Mouse (Mus musculus): ENCODE measurements around the gene Zfp691.

Zfp691 gene

DNA sequence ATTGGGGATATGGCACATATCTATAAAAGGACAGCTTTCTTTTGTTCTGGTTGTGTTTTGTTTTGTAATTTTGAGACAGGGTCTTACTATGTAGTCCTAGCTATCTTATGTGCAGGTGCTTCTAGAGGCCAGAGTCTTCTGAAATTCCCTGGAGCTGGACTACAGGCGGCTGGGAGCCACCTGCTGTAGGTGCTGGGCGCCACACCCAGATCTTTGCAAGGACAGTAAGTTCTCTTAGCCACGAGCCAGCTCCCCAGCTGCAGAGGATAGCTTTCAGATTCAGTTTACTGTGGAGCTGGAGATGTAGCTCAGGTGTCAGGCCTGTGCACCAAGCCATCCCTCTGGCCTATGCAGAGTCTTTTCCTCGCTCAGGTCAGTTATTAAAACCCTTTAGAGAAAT is 6.9 kb downstream of the Zfp691 start:
- DNase-seq = no peak

- no peak for DNase-seq
These were observed 8.1 kb downstream of the Zfp691 start for GRCm38 (mm10) chr4:119165916-119166315.

GRCm38 (mm10) chr4:119162990-119163389 is 11.0 kb downstream of the Zfp691 start:
- DNase-seq = no peak

DNA sequence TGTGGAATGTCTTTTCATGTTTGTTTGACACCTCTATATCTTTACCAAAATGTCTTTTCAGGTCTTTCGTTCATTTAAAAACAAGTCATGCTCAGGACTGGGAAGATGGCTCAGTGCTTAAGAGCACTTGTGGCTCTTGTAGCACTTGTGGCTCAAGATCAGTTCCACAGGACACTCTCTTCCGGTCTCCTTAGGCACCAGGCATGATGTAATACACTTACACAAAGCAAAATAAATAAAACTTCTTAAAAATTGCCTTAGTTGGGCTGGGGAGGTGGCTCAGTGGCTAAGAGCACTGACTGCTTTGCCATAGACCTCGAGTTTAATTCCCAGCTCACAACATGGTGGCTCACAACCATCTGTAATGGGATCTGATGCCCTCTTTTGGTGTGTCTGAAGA is 12.6 kb downstream of the Zfp691 start:
- no peak for DNase-seq

DNA sequence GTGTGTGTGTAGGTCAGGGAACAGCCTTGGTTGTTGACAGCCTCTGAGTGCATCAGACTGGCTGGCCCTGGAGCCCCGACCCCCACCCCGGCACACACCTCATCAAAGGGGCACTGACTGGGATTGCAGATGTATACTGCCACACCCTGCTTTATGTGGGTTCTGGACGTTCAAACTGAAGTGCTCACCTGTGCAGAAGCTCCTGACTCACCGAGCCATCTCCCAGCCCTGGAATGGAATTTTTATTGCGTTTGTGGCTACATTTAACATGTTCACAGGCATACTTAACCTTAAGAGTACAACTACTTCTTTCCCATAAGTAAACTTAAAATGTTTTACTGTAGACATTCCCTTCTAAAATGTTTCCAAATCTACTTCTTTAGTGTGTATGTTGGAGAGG is 16.1 kb downstream of the Zfp691 start:
- no peak for DNase-seq

DNA sequence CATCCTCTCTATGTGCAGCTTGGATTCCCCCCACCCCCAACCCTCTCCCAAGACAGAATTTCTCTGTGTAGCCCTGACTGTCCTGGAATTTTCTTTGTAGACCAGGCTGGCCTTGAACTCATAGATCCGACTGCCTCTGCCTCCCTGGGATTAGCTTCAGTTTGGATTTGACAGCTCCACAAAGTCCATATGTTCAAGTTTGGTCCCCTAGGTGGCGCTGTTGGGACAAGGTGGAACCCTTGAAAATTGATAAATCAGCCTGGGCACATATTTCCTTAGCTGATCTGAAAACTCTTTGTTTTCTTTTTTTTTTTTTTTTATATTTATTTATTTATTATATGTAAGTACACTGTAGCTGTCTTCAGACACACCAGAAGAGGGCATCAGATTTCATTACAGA is 16.8 kb downstream of the Zfp691 start:
- peak; percentile 45 to 52 for DNase-seq

- no peak for DNase-seq
These were observed 25.3 kb downstream of the Zfp691 start for GRCm38 (mm10) chr4:119148741-119149140.

DNA sequence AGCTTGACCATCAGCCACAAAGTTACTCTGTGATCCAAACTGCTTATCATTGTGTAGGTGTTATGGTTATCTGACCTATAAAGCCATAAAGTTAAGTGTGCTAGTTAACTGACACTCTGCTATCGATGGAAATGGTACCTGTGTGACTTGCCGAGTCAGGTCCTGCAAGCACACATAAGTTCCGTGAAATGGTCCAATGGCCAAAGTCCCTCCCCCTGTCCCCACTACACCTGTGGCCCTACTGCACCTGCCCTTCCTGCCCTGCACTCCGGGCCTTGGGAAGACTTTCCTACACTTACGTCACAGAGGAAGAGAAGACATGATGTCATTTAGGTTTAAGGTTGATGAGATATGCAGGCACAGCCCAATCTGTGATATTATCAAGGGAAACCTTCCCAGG is 26.6 kb downstream of the Zfp691 start:
- DNase-seq = no peak

DNA sequence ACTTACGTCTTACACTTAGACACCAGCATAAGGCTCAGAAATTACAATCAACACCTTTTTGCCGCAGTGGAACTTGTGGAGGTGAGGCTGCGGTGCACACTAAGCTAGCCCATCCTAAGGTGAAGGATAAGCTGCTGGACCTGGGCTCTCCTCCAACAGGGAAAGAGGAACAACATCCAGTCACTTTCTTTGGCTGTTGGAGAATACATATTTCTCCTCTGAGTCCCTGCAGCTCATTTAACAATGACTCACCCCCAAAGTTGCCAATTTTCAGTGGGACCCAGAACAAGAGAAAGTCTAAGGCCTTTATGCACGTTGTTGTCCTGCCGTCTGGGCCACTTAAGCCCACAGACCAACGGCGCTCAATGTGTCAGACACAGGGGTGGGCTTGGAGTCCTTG is 27.2 kb downstream of the Zfp691 start:
- DNase-seq = no peak

DNA sequence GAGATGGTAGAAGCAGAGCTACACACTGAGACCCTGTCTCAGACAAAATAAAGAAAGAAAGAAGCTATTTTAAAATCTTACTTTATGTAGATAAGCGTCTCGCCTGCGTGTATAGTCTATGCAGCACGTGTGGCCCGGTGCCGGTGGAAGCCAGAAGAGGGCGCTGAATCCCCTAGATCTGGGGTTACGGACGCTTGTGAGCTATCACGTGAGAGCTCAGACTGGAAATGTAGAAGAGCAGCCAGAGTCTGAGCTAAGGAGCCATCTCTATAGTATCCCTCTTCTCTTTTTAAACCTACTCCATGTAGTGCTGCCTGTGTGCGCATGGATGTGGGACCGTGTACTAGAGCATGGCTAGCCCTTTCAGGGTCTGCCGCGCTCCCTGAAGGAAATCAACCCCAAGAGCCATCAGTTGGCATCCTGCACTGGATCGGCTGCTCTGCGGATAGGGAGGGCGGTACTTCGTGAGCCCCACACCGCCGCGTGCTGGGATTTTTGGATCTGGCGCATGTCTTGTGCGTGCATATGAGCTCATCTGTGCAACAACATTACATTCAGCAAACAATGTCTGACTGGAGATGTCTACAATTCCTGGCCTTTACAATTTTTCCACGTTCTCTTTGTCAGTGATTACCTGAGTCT is 31.6 kb downstream of the Zfp691 start:
- DNase-seq = peak; percentile 43 to 52

GRCm38 (mm10) chr4:119141191-119141590 is 32.8 kb downstream of the Zfp691 start:
- DNase-seq = no peak

DNA sequence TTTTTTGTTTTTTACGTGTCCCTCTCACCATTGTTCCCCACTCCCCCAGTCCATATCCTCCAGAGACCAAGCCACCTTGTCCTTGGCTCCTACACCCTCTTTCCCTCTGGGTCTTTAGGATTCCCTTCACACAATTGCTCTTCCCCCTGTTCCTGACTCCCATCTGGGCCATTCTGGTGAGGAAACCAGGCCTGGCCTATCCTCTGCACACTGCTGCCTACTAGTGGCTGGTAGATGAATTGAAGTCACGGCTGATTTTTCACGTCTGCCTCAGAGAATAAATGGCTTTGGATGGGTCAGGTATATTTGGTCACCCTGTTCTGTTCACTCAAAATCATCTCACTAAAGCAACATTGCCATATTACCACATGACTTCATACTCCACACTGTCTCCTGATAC is 33.9 kb downstream of the Zfp691 start:
- DNase-seq = peak in 1 of 2 experiments; percentile 27

GRCm38 (mm10) chr4:119138776-119139175 is 35.2 kb downstream of the Zfp691 start:
- no peak for DNase-seq

DNA sequence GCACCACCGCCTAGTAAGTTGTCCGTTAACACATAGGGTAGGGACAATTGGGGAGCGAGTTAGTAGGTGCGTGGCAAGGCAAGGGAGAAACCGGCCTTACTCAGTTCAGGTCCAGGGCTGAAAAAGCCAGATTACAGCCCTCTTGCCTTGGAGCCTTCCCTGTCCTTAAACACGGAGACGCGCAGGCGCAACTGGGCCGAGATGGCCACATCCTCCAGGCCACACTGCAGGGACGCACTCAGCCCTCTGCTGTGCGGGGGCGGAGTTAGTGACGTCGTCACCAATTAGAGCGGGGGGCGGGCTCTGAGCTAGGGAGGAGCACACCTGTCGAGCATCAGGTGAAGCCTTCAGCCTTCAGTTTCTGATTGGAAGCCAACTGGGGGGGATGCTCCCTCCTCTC is 35.8 kb downstream of the Zfp691 start:
- peak; percentile 80 to 86 for DNase-seq

DNA sequence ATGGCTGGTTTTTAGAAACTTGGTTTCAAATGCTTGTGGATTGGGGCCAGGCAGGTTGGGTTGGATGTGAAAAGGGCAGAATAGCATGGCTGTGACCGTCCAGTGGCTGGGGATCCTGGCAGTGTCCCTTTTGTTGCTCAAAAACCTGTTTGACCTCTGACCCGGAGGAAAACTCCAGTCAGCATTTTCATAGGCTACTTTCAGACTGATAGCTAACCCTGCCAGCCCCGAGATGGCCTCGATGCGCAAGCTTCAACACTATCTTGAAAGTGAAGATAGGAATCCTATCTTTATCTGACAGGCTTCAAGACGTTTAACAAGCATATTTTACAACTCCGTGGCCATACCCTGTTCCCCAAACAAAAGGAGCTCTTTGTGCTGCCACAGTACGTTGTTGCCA is 36.7 kb downstream of the Zfp691 start:
- no peak for DNase-seq

DNA sequence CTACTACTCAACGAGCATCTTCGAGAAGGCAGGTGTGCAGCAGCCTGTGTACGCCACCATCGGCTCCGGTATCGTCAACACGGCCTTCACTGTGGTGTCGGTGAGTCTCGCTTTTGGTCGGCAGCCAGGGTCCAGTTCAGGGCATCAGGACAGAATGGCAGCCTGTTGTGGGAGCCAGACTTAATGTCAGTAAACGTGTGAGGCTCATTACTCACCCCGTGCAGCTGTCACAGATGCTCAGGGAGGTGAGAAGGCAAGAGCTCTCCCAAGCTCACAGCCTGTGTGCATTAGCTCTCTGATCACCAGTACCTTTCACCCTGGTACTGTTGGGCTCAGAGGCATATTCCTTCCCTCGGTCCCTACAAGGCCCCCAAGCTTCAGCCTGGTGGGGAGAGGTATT is 40.1 kb downstream of the Zfp691 start:
- DNase-seq = no peak

GRCm38 (mm10) chr4:119133306-119133705 is 40.7 kb downstream of the Zfp691 start:
- no peak for DNase-seq

DNA sequence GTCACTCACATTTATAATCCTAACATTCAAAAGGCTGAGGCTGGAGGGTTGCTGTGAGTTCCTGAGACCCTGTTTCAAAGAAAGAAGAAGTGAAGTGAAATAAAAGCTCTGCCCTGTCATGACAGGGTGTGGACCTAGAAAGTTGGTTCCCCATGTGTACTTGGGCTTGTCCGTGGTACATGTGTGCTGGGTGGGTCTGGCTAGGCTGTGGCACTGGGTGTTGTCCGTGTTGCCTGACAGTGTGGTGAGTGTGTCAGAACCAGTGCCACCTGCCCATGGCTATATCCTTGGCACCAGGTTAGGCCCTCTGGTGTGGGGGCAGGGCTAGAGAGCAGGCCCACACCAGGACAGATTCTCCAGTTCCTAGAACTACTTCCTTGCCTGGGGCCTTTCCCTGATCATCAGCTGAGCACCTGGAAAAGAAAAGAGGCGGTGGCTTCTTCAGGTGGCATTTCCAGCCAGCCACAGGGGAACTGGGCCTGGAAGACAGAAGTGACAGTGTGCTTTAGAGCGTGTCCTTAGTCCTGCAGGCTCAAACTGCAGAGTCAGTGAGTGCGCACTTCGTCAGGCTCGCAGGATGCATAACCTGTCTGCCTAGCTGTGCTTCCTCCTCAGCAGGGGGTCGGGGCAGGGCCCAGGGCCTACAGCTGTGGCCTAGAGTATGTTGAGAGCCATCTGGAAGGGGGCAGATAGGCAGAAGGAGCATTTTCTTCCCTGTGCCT is 42.6 kb downstream of the Zfp691 start:
- no peak for DNase-seq

- DNase-seq = no peak
These were observed 44.9 kb downstream of the Zfp691 start for GRCm38 (mm10) chr4:119129096-119129495.

DNA sequence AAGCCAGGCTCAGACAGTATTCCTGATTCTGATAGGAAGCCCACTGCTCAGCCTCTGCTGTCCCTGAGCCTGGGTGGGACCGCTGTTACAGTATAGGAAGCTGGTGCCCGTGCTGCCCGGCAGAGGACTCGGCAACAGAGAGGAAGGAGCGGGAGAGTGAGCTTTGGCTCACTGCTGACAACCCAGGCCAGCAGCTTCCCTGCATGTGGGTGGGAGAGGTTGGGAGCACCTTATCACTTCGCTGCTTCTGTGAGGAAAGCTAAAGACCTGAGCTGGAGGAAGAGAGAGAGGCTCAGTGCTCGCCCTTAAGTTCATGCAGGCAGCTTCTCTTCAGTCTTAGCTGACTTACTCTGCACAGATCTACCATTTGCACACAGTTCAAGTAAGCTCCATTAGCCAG is 45.4 kb downstream of the Zfp691 start:
- no peak for DNase-seq

DNA sequence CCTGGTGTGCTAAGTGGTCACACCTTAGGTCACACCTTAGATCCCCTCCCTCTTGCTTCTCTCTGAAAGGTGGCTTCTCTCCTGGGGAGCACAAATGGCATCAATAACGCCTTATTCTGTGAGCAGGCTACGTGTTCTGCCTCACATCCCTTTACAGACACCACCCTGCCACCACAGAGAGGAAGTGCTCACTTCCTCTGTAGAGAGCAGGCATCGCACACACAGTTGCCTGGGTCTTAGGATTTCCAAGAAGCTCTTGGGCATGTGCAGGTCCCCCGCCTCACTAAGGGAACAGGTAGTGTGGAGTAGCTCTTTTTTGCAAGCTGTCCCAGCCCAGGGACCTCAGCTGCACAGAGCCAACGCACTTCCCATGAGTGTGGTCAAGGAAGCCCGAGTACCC is 46.8 kb downstream of the Zfp691 start:
- no peak for DNase-seq

- DNase-seq = no peak
These were observed 48.3 kb downstream of the Zfp691 start for GRCm38 (mm10) chr4:119125577-119126270.

DNA sequence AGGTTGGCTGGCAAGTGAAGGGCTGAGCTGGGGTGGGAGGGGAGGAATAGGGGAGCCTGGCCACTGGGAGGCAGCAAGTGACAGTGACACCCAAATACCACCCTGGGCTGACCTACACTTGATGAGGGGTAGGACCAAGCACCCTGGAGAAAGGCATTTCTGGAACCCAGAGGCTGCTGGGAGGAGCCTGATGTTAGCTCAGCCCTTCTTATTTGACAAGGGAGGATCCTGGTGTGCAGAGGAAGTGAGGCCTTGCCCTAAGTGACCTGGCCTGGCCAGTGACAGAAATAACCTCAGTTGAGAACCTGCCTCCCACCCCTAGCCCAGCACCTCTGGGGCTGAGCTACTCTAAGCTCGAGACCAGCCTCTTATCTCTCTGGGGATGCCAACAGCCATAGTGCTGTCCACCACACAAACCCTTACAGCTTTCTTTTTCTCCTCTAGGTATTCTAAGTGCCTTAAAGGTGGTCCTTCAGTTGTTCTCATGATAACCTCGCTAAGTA is 49.2 kb downstream of the Zfp691 start:
- DNase-seq = no peak

DNA sequence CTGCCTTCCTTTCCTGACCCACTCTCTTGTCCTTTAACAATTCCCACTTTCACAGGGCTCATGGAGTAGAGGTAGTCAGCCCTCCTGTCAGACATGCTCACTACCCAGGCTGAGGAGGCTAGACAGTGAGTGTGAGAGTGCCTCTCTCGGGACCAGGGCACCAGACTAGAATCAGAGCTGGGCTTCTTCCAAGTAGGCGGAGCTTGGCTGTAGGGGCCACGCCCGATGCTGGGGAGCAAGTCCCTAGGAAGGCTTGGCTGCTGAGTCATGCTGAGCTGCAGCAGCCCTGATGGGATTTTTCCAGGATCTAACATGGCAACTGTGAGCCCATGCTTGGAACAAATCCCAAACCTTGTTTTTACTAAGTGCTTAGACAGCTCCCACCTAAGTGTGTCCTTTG is 52.7 kb downstream of the Zfp691 start:
- DNase-seq = no peak

All from cerebellum, postnatal 36 days (tissue).